Mouse (Mus musculus) liver, adult 10 weeks (tissue): ENCODE results near the gene Olfr1167. TPM values are rescaled to one million over a fixed set of nuclear protein-coding genes. Genes with fewer than 3 reads are reported as not detected.

Experiments
- polyA plus RNA-seq: library from polyadenylated mRNA; stranded (reverse); fragments of 350-450 nt; fragmentation: Illumina TruSeq; extraction: RNeasy Lipid Tissue Mini Kit (QIAGEN cat#74804); gene quantifications from one replicate; pipeline ENCODE4 v1.2.3, GENCODE M21; 2014; ENCODE audit warnings: low read depth, low replicate concordance

Gene Olfr1167
- not detected for polyA plus RNA-seq

GRCm38 (mm10) chr2:88155093-88155492 is at the start of gene Olfr1167:
Gene Olfr1167, minus strand, starts transcription at chr2:88155193.

GRCm38 (mm10) chr2:88181580-88181979 is 26.6 kb upstream of the Olfr1167 start, which contains the start of gene Olfr1168:
Gene Olfr1168, plus strand, starts transcription at chr2:88181880.

GRCm38 (mm10) chr2:88128172-88128571 is 26.8 kb downstream of the Olfr1167 start, which contains the start of gene Olfr1166:
Gene Olfr1166, minus strand, starts transcription at chr2:88128272.

Other genes starting within 250 kb of the Olfr1167 start
- not detected for gene Olfr1155, start 210.1 kb downstream of the Olfr1167 start, polyA plus RNA-seq
- gene Olfr1156, start 202.1 kb downstream of the Olfr1167 start, polyA plus RNA-seq: not detected
- not detected for gene Olfr1157, start 186.9 kb downstream of the Olfr1167 start, polyA plus RNA-seq
- gene Olfr74, start 180.5 kb downstream of the Olfr1167 start, polyA plus RNA-seq: not detected
- gene Olfr1158, start 165.1 kb downstream of the Olfr1167 start, polyA plus RNA-seq: not detected
- not detected for gene Olfr1160, start 146.9 kb downstream of the Olfr1167 start, polyA plus RNA-seq
- gene Olfr1161, start 132.4 kb downstream of the Olfr1167 start, polyA plus RNA-seq: not detected
- not detected for gene Olfr73, start 117.5 kb downstream of the Olfr1167 start, polyA plus RNA-seq
- not detected for gene Olfr1162, start 104.1 kb downstream of the Olfr1167 start, polyA plus RNA-seq
- gene Olfr1163, start 83.4 kb downstream of the Olfr1167 start, polyA plus RNA-seq: not detected
- not detected for gene Olfr1164, start 61.2 kb downstream of the Olfr1167 start, polyA plus RNA-seq
- not detected for gene Olfr1166, start 26.9 kb downstream of the Olfr1167 start, polyA plus RNA-seq
- not detected for gene Olfr1168, start 26.7 kb upstream of the Olfr1167 start, polyA plus RNA-seq
- not detected for gene Olfr1170, start 73.1 kb upstream of the Olfr1167 start, polyA plus RNA-seq
- not detected for gene Olfr1173, start 124.7 kb upstream of the Olfr1167 start, polyA plus RNA-seq
- not detected for gene Olfr1174-ps, start 159.9 kb upstream of the Olfr1167 start, polyA plus RNA-seq
- gene Olfr1175-ps, start 172.0 kb upstream of the Olfr1167 start, polyA plus RNA-seq: not detected
- not detected for gene Olfr1176, start 181.5 kb upstream of the Olfr1167 start, polyA plus RNA-seq
- gene Olfr1177-ps, start 191.3 kb upstream of the Olfr1167 start, polyA plus RNA-seq: not detected
- not detected for gene Olfr1178, start 231.9 kb upstream of the Olfr1167 start, polyA plus RNA-seq